Mouse (Mus musculus) limb, embryonic 10.5 days (tissue): ENCODE results near the gene Olfr460. TPM values are rescaled to one million over a fixed set of nuclear protein-coding genes. Genes with fewer than 3 reads are reported as not detected.
"Not testable (repeated sequence)": the region's sequence is repeated elsewhere in the genome, so short reads cannot be mapped to it uniquely, and the experiment has no call there.

Source experiments
- DNase-seq: peaks from one replicate; pipeline ENCODE4 v3.0.0-alpha.2; 2017; ENCODE audit warnings: low spot score
- H3K27ac ChIP-seq: fragments of 300-500 bp; sonication (generic); 2 replicates; pipeline ENCODE4 v1.5.1; 2016; ENCODE audit warnings: mild to moderate bottlenecking
- H3K27me3 ChIP-seq: fragments of 300-500 bp; sonication (generic); 2 replicates; pipeline ENCODE4 v1.6.1; 2016; ENCODE audit warnings: low read depth, mild to moderate bottlenecking; ENCODE audit not compliant: poor library complexity, severe bottlenecking
- H3K36me3 ChIP-seq: fragments of 300-500 bp; sonication (generic); 2 replicates; pipeline ENCODE4 v1.6.1; 2016; ENCODE audit warnings: mild to moderate bottlenecking, moderate library complexity
- H3K4me1 ChIP-seq: fragments of 300-500 bp; sonication (generic); 2 replicates; pipeline ENCODE4 v1.6.1; 2016
- H3K4me3 ChIP-seq: fragments of 300-500 bp; sonication (generic); 2 replicates; pipeline ENCODE4 v1.5.1; 2016; ENCODE audit warnings: mild to moderate bottlenecking, moderate library complexity
- H3K9me3 ChIP-seq: fragments of 300-500 bp; sonication (generic); replicated peaks from 2 replicates; pipeline ENCODE4 v1.6.1; 2016; ENCODE audit warnings: mild to moderate bottlenecking
- WGBS: fragments of 180-500 bp; shearing (Covaris S2); methylation state at CpG from one replicate; pipeline ENCODE4 v1.1.7; 2016; 5-methylcytosine and 5-hydroxymethylcytosine counted together
- polyA plus RNA-seq: library from polyadenylated mRNA; unstranded; fragments of >200 nt; fragmentation: Nextera tagmentation; extraction: Ambion mirVana; gene quantifications from 2 replicates; pipeline ENCODE4 v1.2.1, GENCODE M21; 2016

Olfr460 gene
- not detected in 2 replicates for polyA plus RNA-seq

- H3K4me3 ChIP-seq, result no peak within 1 kb of the TSS
Measured at GRCm38 (mm10) chr6:40569187-40569586, at the start of gene Olfr460. TSS of gene Olfr460 (plus strand) at chr6:40569487.

DNA sequence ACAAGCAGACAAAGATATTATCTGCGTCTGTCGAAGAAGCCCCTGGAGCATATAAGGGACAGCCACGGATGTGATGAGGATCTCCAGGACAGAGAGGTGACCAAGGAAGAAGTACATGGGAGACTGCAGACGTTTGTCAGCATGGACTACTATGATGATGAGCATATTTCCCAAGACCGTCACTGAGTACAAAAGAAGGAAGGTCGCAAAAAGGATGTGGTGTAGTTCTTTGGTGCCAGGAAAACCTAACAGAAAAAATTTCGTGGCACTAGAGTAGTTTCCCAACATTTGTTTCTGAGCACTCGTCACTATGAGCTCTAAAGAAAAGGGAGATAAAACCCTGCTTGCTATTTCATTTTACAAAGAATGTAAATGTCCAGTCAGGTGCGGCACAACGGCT lies 24.6 kb upstream of the Olfr460 start:
- H3K4me3 ChIP-seq, result no peak overlapping the region
- H3K9me3 ChIP-seq, result no peaks in the 10 kb centered on the region
- DNase-seq, result no peak
- H3K4me1 ChIP-seq, result no peaks in the 10 kb centered on the region
- H3K27ac ChIP-seq, result no peak overlapping the region
- H3K27me3 ChIP-seq, result no peaks in the 10 kb centered on the region
- no peaks in the 10 kb centered on the region for H3K36me3 ChIP-seq
- WGBS, result 87% methylated on average over 10 of the region's 10 CpGs

More at GRCm38 (mm10) chr6:40569187-40569586, at the start of gene Olfr460:
- Histone ChIP-seq H3K27ac (no peak within 1 kb of the TSS), H3K9me3 (no peaks in the 10 kb centered on the region), H3K27me3 (no peaks in the 10 kb centered on the region), H3K4me1 (no peaks in the 10 kb centered on the region), H3K36me3 (no peaks in the 10 kb centered on the region)
- 93% methylated on average over 3 of the region's 3 CpGs for WGBS
- DNase-seq, result no peak

GRCm38 (mm10) chr6:40554950-40555349 lies 14.3 kb upstream of the Olfr460 start, which contains the start of gene Olfr461:
TSS of gene Olfr461 (minus strand) at chr6:40555050.
- DNase-seq, result no peak
- Histone ChIP-seq H3K27ac (no peak within 1 kb of the TSS), H3K9me3 (no peaks in the 10 kb centered on the region), H3K4me1 (no peaks in the 10 kb centered on the region), H3K27me3 (no peaks in the 10 kb centered on the region), H3K36me3 (no peaks in the 10 kb centered on the region), H3K4me3 (no peak within 1 kb of the TSS)
- WGBS, result 87% methylated on average over 2 of the region's 2 CpGs

DNA sequence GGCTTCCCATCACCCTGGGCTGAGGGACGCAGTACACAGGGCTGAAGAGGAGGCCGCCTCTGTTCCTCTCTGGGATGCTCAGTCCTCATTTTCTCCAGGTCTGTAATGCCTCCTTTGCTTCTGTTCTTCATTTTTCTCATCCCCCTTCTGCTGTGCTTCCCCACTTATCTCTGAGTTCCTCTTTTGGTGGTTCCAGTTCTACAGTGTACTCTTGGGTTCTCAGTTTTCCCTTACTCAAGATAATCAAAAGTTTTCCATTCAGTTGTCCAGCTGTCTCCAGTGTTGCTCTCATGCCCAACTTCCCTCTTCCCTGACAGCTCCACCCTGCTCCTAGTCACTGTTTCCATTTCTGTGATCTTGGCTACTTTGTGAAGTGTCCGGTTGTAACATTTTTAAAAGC lies 4.3 kb downstream of the Olfr460 start:
- H3K4me3 ChIP-seq, result no peak overlapping the region
- H3K9me3 ChIP-seq, result no peaks in the 10 kb centered on the region
- no peaks in the 10 kb centered on the region for H3K4me1 ChIP-seq
- WGBS, result 79% methylated on average over 3 of the region's 3 CpGs
- no peaks in the 10 kb centered on the region for H3K36me3 ChIP-seq
- H3K27me3 ChIP-seq, result no peaks in the 10 kb centered on the region
- DNase-seq, result no peak
- H3K27ac ChIP-seq, result no peak overlapping the region

DNA sequence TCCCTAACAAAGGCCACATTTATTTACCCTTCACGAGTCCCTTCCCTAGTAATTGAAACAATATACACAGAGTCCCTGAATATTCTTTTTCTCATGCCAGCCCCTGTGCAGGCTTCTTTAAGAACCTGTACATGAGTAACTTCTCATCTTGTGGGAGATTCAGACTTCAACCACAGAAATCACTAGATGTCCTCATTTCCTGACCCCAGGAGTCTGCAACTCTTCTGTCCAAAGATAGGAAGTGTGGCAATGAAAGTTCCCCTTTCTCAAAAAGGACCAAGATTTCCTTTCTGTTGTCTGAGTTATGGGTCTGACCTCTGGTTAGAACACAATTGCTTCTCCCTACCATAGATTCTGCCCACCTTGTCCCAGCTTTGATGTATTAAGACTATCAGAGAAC lies 7.0 kb downstream of the Olfr460 start:
- Histone ChIP-seq H3K4me3 (no peak overlapping the region), H3K4me1 (no peaks in the 10 kb centered on the region), H3K27me3 (no peaks in the 10 kb centered on the region), H3K27ac (no peak overlapping the region), H3K9me3 (no peaks in the 10 kb centered on the region), H3K36me3 (no peaks in the 10 kb centered on the region)
- no peak for DNase-seq
- 86% methylated on average over 1 of the region's 1 CpGs for WGBS

DNA sequence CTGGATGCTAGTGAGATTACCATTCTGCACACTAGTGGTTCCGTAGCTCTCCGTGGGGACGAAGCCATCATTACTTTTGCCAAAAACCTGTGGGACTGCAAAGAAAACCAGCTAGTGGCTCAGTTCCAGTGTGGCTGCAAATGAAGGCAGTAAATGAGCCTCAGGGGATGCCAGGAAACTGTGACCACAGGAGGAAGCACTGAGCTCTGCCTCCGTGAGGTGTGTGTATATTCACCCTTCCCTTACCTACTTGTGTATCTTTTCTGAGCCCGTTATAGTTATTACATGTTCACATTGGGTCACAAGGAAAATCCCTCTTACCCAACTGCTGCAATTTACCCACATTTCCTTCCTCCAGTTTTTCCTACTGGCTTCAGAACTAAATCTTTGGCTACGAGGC lies 15.0 kb downstream of the Olfr460 start:
- H3K4me1 ChIP-seq, result no peaks in the 10 kb centered on the region
- H3K27ac ChIP-seq, result no peak overlapping the region
- WGBS, result 90% methylated on average over 6 of the region's 6 CpGs
- H3K36me3 ChIP-seq, result no peaks in the 10 kb centered on the region
- no peaks in the 10 kb centered on the region for H3K27me3 ChIP-seq
- no peaks in the 10 kb centered on the region for H3K9me3 ChIP-seq
- DNase-seq, result no peak
- no peak overlapping the region for H3K4me3 ChIP-seq

- Histone ChIP-seq H3K4me3 (no peak within 1 kb of the TSS), H3K36me3 (no peaks in the 10 kb centered on the region), H3K27ac (no peak within 1 kb of the TSS), H3K27me3 (no peaks in the 10 kb centered on the region), H3K9me3 (no peaks in the 10 kb centered on the region), H3K4me1 (no peaks in the 10 kb centered on the region)
- DNase-seq, result no peak
- 86% methylated on average over 5 of the region's 5 CpGs for WGBS
Measured at GRCm38 (mm10) chr6:40585645-40586044, 16.4 kb downstream of the Olfr460 start, which contains the start of gene Clec5a. TSS of gene Clec5a (minus strand) at chr6:40585821.

DNA sequence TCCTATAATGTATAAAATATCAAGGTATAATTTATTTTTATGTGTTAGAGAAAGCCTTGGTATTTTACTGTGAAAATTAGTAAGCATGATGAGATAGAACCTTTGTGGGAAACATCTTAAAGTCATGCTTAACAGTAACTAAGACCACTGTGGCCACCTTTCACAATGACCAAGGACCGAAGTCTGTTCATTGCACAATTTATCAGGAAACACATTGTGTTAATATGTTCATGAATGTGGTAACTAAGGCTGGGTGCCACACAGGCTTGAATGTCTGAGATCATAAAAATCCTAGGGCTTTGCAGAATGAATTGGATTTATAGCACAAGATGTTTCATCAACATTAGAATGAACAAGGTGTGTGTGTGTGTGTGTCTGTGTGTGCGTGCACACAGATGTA lies 19.1 kb downstream of the Olfr460 start:
- H3K4me3 ChIP-seq, result no peak overlapping the region
- no peaks in the 10 kb centered on the region for H3K4me1 ChIP-seq
- no peaks in the 10 kb centered on the region for H3K9me3 ChIP-seq
- no peaks in the 10 kb centered on the region for H3K27me3 ChIP-seq
- WGBS, result 95% methylated on average over 2 of the region's 2 CpGs
- no peak overlapping the region for H3K27ac ChIP-seq
- DNase-seq, result no peak
- H3K36me3 ChIP-seq, result no peaks in the 10 kb centered on the region

GRCm38 (mm10) chr6:40594804-40595550 lies 25.7 kb downstream of the Olfr460 start:
- H3K4me1 ChIP-seq, result no peaks in the 10 kb centered on the region
- no peak for DNase-seq
- H3K27ac ChIP-seq, result no peak overlapping the region
- WGBS, result 77% methylated on average over 3 of the region's 3 CpGs
- no peaks in the 10 kb centered on the region for H3K27me3 ChIP-seq
- no peaks in the 10 kb centered on the region for H3K9me3 ChIP-seq
- H3K4me3 ChIP-seq, result no peak overlapping the region
- no peaks in the 10 kb centered on the region for H3K36me3 ChIP-seq

GRCm38 (mm10) chr6:40598546-40598945 lies 29.3 kb downstream of the Olfr460 start:
- WGBS, result 29% methylated on average over 4 of the region's 4 CpGs
- H3K36me3 ChIP-seq, H3K4me3 ChIP-seq, H3K4me1 ChIP-seq, DNase-seq, H3K27ac ChIP-seq, H3K27me3 ChIP-seq, H3K9me3 ChIP-seq: not testable (repeated sequence)

DNA sequence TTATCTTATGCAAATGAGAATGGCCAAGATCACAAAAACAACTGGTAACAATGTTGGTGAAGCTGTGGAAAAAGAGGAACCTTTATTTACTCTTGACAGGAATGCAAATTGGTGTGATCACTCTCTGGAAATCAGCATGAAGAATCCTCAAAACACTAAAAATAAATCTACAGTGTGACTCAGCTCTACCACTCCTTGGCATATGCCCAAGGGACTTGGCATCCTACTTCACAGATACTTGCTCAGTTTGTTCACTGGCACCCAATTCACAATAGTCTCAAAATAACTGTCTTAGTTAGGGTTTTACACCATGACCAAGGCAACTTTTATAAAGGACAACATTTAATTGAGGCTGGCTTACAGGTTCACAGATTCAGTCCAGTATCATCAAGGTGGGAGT lies 38.1 kb downstream of the Olfr460 start:
- H3K27me3 ChIP-seq, result no peaks in the 10 kb centered on the region
- no peak overlapping the region for H3K27ac ChIP-seq
- no peak overlapping the region for H3K4me3 ChIP-seq
- H3K4me1 ChIP-seq, result no peaks in the 10 kb centered on the region
- DNase-seq, result no peak
- no peaks in the 10 kb centered on the region for H3K36me3 ChIP-seq
- no peaks in the 10 kb centered on the region for H3K9me3 ChIP-seq

GRCm38 (mm10) chr6:40610244-40610643 lies 41.0 kb downstream of the Olfr460 start:
- DNase-seq, result no peak
- H3K27me3 ChIP-seq, result no peaks in the 10 kb centered on the region
- H3K9me3 ChIP-seq, result no peaks in the 10 kb centered on the region
- H3K4me3 ChIP-seq, result no peak overlapping the region
- no peak overlapping the region for H3K27ac ChIP-seq
- 86% methylated on average over 8 of the region's 8 CpGs for WGBS
- no peaks in the 10 kb centered on the region for H3K4me1 ChIP-seq
- no peaks in the 10 kb centered on the region for H3K36me3 ChIP-seq

DNA sequence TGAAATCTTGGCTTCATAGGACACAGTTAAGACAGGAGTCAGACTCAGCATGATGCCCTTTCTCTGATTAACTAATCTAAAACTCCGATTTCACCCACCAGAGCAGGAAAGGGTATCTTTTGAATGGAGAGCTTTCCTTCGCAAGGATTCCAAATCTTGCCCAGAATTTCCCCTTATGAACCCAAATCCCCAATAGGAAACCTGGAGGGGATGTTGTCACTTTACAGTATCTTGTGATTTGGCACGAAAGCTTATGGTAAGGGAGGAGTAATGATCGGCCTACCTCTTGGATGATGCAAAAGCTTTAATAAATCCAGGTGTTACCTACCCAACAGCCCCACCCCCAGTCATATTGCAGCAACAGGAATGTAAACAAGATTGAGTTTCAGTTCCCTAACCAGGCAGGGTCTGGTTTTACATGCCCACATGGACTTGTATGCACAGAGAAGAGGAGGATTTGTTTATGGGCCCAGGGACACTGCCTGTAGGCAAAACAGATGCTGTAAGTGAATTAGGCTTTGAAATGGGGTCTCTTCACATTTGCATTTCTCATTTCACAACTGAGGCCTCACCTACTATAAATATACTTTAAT lies 44.1 kb downstream of the Olfr460 start, which contains the start of gene Tas2r138:
Tas2r138 (minus strand) TSS at position 51 of the 593 bp plus-strand sequence.
- no peak within 1 kb of the TSS for H3K4me3 ChIP-seq
- H3K27ac ChIP-seq, result no peak within 1 kb of the TSS
- no peaks in the 10 kb centered on the region for H3K36me3 ChIP-seq
- H3K27me3 ChIP-seq, result no peaks in the 10 kb centered on the region
- 90% methylated on average over 4 of the region's 4 CpGs for WGBS
- H3K4me1 ChIP-seq, result no peaks in the 10 kb centered on the region
- no peaks in the 10 kb centered on the region for H3K9me3 ChIP-seq
- DNase-seq, result no peak
